Mouse (Mus musculus) forebrain, embryonic 14.5 days (tissue): Measurements from ENCODE around the gene Foxn3. TPM values are rescaled to one million over a fixed set of nuclear protein-coding genes. Genes with fewer than 3 reads are reported as not detected.
A peak's percentile ranks its signal among the peaks of the same experiment; 100 is the strongest.

Source experiments
- ATAC-seq: fragments of 200-750 bp; cut with Nextera tagmentation; 2 replicates; pipeline ENCODE4 v1.8.0; 2017; ENCODE audit warnings: mild to moderate bottlenecking, moderate library complexity
- DNase-seq: peaks from one replicate; pipeline ENCODE4 v3.0.0-alpha.2; 2015; ENCODE audit warnings: low spot score
- H3K27ac ChIP-seq: fragments of 300-500 bp; sonication (generic); 2 replicates; pipeline ENCODE4 v1.5.1; 2014; ENCODE audit warnings: low read depth, mild to moderate bottlenecking, control low read depth, low read length, moderate library complexity
- H3K27me3 ChIP-seq: fragments of 300-500 bp; sonication (generic); replicated peaks from 2 replicates; pipeline ENCODE4 v1.6.1; 2014; ENCODE audit warnings: low read length, control low read depth, mixed read lengths; ENCODE audit not compliant: control insufficient read depth, insufficient read depth
- H3K36me3 ChIP-seq: fragments of 300-500 bp; sonication (generic); 2 replicates; pipeline ENCODE4 v1.6.1; 2014; ENCODE audit warnings: low read length, control low read depth; ENCODE audit not compliant: control insufficient read depth, insufficient read depth
- H3K4me1 ChIP-seq: fragments of 300-500 bp; sonication (generic); 2 replicates; pipeline ENCODE4 v1.6.1; 2014; ENCODE audit warnings: antibody characterized with exemption, low read length, control low read depth; ENCODE audit not compliant: control insufficient read depth, insufficient read depth
- H3K4me2 ChIP-seq: fragments of 300-500 bp; sonication (generic); 2 replicates; pipeline ENCODE4 v1.6.1; 2014; ENCODE audit warnings: mild to moderate bottlenecking, control low read depth, low read length
- H3K4me3 ChIP-seq: fragments of 300-500 bp; sonication (generic); 2 replicates; pipeline ENCODE4 v1.5.1; 2014; ENCODE audit warnings: low read depth, low read length, control low read depth
- H3K9ac ChIP-seq: fragments of 300-500 bp; sonication (generic); 2 replicates; pipeline ENCODE4 v1.6.1; 2014; ENCODE audit warnings: mild to moderate bottlenecking, low read length, control low read depth, moderate library complexity
- H3K9me3 ChIP-seq: fragments of 300-500 bp; sonication (generic); replicated peaks from 2 replicates; pipeline ENCODE4 v1.6.1; 2016; ENCODE audit warnings: low read length, control low read depth, mixed read lengths; ENCODE audit not compliant: control insufficient read depth
- WGBS: fragments of 180-500 bp; shearing (Covaris S2); extraction: QIAGEN DNeasy Blood & Tissue Kit; methylation state at CpG from one replicate; pipeline ENCODE4 v1.1.7; 2014; 5-methylcytosine and 5-hydroxymethylcytosine counted together
- polyA plus RNA-seq: library from polyadenylated mRNA; unstranded; fragments of >200 nt; fragmentation: Nextera tagmentation; extraction: Ambion mirVana; gene quantifications from 2 replicates; pipeline ENCODE4 v1.2.1, GENCODE M21; 2014

Gene Foxn3
- polyA plus RNA-seq, 1 experiment from 2014 or later: 61.6 TPM

GRCm38 (mm10) chr12:99334026-99334425 lies 229.4 kb downstream of the Foxn3 start:
- Histone ChIP-seq H3K27ac (peak overlapping the region; percentile 67), H3K9me3 (no peaks in the 10 kb centered on the region), H3K9ac (peak overlapping the region; percentile 8; the same call in 1 of the 2 replicates), H3K4me1 (peaks cover 75% of the 10 kb centered on the region), H3K4me3 (no peak overlapping the region), H3K36me3 (no peaks in the 10 kb centered on the region), H3K4me2 (no peak overlapping the region), H3K27me3 (no peaks in the 10 kb centered on the region)
- DNase-seq (peak; percentile 37), ATAC-seq (no peak)
- 33% methylated on average over 9 of the region's 9 CpGs for WGBS

DNA sequence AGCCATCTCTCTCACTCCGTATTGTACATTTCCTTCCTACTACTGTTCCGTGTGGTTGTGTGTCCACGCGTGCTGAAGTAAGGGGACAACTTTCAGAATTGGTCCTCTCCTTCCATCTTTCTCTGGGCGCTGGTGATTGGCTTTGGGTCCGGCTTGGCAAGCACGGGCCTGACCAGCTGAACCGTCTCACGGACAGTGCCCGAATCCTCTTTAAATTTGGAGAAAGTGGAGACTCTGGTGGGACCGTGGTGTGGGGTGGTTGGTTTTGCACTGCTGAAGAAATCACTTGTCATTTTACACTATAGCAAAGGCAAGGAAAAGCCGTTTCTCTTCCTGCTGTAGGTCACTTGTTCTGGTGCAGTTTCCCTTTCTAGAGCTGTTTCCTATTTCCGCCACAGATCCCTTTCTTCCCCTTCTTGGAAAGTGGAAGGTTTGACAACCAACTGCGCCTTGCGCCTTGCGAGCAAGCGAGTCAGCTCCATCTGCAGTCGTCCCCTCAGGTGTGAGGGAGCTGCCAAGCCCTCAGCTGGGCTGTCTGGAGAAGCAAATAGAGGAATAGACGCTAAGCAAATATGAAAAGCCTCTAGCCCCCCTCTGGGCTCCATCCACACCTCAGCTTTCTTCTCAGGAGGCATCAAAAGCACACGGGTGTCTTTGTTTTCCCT lies 229.9 kb downstream of the Foxn3 start:
- no peaks in the 10 kb centered on the region for H3K27me3 ChIP-seq
- H3K4me3 ChIP-seq: no peak overlapping the region
- H3K9me3 ChIP-seq: no peaks in the 10 kb centered on the region
- no peak for ATAC-seq
- peaks cover 75% of the 10 kb centered on the region for H3K4me1 ChIP-seq
- peak; percentile 53 for DNase-seq
- peak overlapping the region; percentile 67 for H3K27ac ChIP-seq
- no peak overlapping the region for H3K4me2 ChIP-seq
- no peaks in the 10 kb centered on the region for H3K36me3 ChIP-seq
- peak overlapping the region; percentile 8; the same call in 1 of the 2 replicates for H3K9ac ChIP-seq
- 78% methylated on average over 20 of the region's 20 CpGs for WGBS

- no peak for ATAC-seq
- peak overlapping the region; percentile 33; the same call in 1 of the 2 replicates for H3K27ac ChIP-seq
Measured at GRCm38 (mm10) chr12:99332144-99332807, 231.1 kb downstream of the Foxn3 start.

GRCm38 (mm10) chr12:99331341-99331947 lies 231.9 kb downstream of the Foxn3 start:
- peaks cover 71% of the 10 kb centered on the region for H3K4me1 ChIP-seq
- H3K4me2 ChIP-seq: no peak overlapping the region
- 34% methylated on average over 7 of the region's 8 CpGs for WGBS
- H3K36me3 ChIP-seq: no peaks in the 10 kb centered on the region
- no peak overlapping the region for H3K9ac ChIP-seq
- ATAC-seq (no peak), DNase-seq (no peak)
- H3K27ac ChIP-seq: no peak overlapping the region
- no peak overlapping the region for H3K4me3 ChIP-seq
- no peaks in the 10 kb centered on the region for H3K27me3 ChIP-seq
- H3K9me3 ChIP-seq: no peaks in the 10 kb centered on the region

More at GRCm38 (mm10) chr12:99332144-99332807, 231.1 kb downstream of the Foxn3 start:
- Histone ChIP-seq H3K9ac (no peak overlapping the region), H3K9me3 (no peaks in the 10 kb centered on the region), H3K27me3 (no peaks in the 10 kb centered on the region), H3K4me3 (no peak overlapping the region), H3K4me1 (peaks cover 79% of the 10 kb centered on the region), H3K36me3 (no peaks in the 10 kb centered on the region), H3K4me2 (no peak overlapping the region)
- 64% methylated on average over 16 of the region's 16 CpGs for WGBS
- no peak for DNase-seq

GRCm38 (mm10) chr12:99330822-99331285 lies 232.5 kb downstream of the Foxn3 start:
- no peak for DNase-seq
- Histone ChIP-seq H3K36me3 (no peaks in the 10 kb centered on the region), H3K4me2 (no peak overlapping the region), H3K4me1 (peaks cover 65% of the 10 kb centered on the region), H3K9ac (no peak overlapping the region), H3K4me3 (no peak overlapping the region), H3K9me3 (no peaks in the 10 kb centered on the region), H3K27me3 (no peaks in the 10 kb centered on the region), H3K27ac (peak overlapping the region; percentile 78)
- ATAC-seq: no peak
- WGBS: 69% methylated on average over 12 of the region's 12 CpGs

DNA sequence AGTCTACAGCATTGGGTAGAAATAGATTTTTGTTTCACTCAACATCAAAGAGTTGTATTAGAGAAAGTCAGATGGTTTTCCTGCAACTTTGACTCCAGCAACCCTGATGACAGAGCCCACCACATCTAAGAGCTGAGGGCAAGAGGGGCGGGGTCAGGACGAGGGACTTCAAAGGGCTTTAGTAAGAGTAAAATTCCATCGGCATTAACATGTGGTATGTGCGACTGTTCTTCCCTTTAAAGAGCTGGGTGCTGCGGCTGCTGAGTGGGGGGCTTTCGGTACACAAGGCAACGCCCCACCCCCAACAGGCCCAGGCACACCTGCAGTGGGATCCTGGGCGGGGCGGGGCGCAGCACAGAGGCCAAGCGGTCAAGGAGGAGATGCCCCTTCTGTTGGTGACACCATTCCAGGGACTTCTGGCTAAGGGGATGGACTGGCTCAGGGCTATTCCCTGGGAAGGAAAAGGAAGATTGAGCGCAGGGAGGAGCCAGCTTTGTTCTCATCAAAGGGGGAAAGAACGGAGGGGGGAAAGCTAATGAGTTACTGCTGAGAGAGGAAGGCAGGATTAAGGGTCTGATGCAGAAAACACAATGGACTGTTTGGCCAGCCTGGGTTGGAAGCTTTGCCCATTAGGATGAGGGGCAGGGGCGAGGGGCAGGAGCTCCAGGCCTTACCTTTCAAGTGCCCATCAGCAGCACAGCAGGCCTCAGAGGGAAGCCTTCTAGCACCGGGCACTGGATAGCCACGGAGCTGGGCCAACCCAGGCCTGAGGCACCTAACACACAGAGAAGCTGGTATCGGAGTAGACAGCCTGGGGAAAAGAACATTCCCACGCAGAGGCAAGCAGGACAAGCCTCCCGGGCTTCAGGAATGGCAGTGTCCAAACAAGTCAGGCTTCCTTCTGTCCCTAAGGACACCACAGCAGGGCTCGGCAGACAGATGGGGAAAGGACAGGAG lies 233.8 kb downstream of the Foxn3 start:
- Histone ChIP-seq H3K4me1 (peaks cover 56% of the 10 kb centered on the region), H3K4me3 (no peak overlapping the region), H3K27me3 (no peaks in the 10 kb centered on the region), H3K36me3 (no peaks in the 10 kb centered on the region), H3K9me3 (no peaks in the 10 kb centered on the region), H3K9ac (peak overlapping the region; percentile 30; the same call in 1 of the 2 replicates), H3K27ac (peak overlapping the region; percentile 78), H3K4me2 (peak overlapping the region; percentile 25; the same call in 1 of the 2 replicates)
- ATAC-seq (peak; percentile 70), DNase-seq (peak; percentile 80)
- 4% methylated on average over 20 of the region's 20 CpGs for WGBS

DNA sequence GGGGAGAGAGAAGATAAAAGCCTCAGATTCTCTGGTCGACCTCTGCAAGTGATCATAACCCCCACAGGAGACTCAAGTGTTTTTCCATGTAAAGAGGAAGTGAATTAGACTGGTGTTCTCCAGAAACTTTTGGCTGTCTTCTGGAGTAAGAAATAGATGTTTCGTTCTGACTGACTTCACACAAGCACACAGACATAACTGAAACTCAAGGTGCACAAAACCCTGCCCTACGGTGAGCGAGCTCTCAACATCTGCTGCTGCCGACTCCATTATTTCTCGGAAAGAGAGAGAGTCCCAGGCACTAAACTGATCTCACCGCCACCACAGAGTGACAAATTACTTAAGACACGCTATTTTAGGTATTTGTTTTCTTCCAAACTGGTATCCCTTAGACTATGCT lies 237.2 kb downstream of the Foxn3 start:
- ATAC-seq: no peak
- Histone ChIP-seq H3K27ac (no peak overlapping the region), H3K4me3 (no peak overlapping the region), H3K9me3 (no peaks in the 10 kb centered on the region), H3K9ac (no peak overlapping the region), H3K4me2 (no peak overlapping the region), H3K36me3 (no peaks in the 10 kb centered on the region), H3K27me3 (no peaks in the 10 kb centered on the region), H3K4me1 (peaks cover 28% of the 10 kb centered on the region)
- 70% methylated on average over 8 of the region's 8 CpGs for WGBS
- DNase-seq: no peak
